Mouse (Mus musculus) ES-E14 (cell line): ENCODE data around the gene Madcam1.

Source experiments
- CHD2 ChIP-seq: IDR thresholded peaks from 2 replicates; pipeline ENCODE4 v1.6.1; 2014; ENCODE audit warnings: mild to moderate bottlenecking, low read depth, low read length, inconsistent platforms
- HCFC1 ChIP-seq: IDR thresholded peaks from 2 replicates; pipeline ENCODE4 v1.6.1; 2012; ENCODE audit warnings: low read length, inconsistent platforms, borderline replicate concordance; ENCODE audit not compliant: insufficient read depth
- ZNF384 ChIP-seq: IDR thresholded peaks from 2 replicates; pipeline ENCODE4 v1.6.1; 2012; ENCODE audit warnings: low read depth, low read length, inconsistent platforms

DNA sequence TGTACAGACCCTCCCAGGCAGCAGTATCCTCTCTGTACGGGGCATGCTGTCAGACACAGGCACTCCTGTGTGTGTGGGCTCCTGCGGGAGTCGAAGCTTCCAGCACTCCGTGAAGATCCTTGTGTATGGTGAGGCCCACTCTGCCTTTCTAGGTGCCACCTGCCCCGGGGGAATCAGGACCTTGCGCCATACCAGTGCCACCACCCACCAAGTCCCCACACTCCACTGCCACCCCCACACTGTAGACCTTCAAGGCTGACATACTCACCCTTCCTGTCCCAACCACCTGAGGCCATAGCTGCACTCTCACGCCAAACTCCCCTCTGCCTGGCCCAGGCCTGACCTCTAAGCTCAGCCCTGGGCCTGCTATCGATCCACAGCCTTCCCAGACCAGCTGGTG lies 692 bp downstream of the Madcam1 start:
- TF ChIP-seq CHD2 = no peak
- no peak for TF ChIP-seq ZNF384
- no peak for TF ChIP-seq HCFC1
